Mouse (Mus musculus) inflammation-experienced regulatory T-cells, adult 6 months (primary cell): ENCODE results near the gene Btbd35f18. TPM values are rescaled to one million over a fixed set of nuclear protein-coding genes. Genes with fewer than 3 reads are reported as not detected.
"Not testable (repeated sequence)": the region's sequence is repeated elsewhere in the genome, so short reads cannot be mapped to it uniquely, and the experiment has no call there.

Experiments
- ATAC-seq: one replicate; pipeline ENCODE4 v1.8.0; 2017
- polyA plus RNA-seq, 3 experiments: library from polyadenylated mRNA; unstranded; fragments of 100-300 nt; shearing (Covaris generic); gene quantifications; one replicate each; pipeline ENCODE4 v1.2.1; 2017

Btbd35f18 gene
- not detected for polyA plus RNA-seq

DNA sequence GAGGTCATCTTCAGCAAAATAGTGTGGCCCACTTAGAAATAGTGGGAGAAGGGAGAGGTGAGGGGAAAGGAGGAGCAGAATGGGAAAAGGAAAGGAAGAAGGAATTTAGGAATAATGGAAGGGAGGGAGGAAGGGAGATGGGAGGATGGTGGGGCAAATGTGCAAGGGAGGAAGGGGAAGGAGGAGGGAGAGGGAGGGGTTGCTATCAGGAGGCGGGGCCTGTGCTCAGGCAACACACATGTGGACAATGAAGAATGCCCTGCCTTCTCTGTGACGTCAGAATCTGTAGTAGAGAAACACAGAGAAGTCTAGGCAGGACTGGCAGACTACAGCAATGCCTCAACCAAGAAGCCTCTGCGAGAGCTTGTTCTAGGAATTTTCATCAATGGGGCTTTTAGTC lies at the start of gene Btbd35f18:
Btbd35f18 (plus strand) TSS at position 301 of the 400 bp plus-strand sequence.
- not testable (repeated sequence) for ATAC-seq

Other genes with a start within 250 kb of the Btbd35f18 start
- not detected for gene Btbd35f10, start 52.7 kb downstream of the Btbd35f18 start, polyA plus RNA-seq